Mouse (Mus musculus) gastrocnemius, postnatal 36 days (tissue): ENCODE data around the gene Lyzl4. TPM values are rescaled to one million over a fixed set of nuclear protein-coding genes. Genes with fewer than 3 reads are reported as not detected.
A peak's percentile ranks its signal among the peaks of the same experiment; 100 is the strongest.
"Not testable (repeated sequence)": the region's sequence is repeated elsewhere in the genome, so short reads cannot be mapped to it uniquely, and the experiment has no call there.

Experiments
- DNase-seq, 2 experiments: peaks; one replicate each; pipeline ENCODE4 v3.0.0; 2022
- intact Hi-C: fragments of 180-260 bp; cut with DNase I; formaldehyde crosslinking; loops from one replicate; pipeline ENCODE4 v1.15.1; 2025
- total RNA-seq, 2 experiments: library from RNA; stranded (reverse); gene quantifications; 2 replicates each; pipeline ENCODE4 v1.2.3; 2021

Lyzl4 gene
- total RNA-seq, 2 experiments from 2014 or later: not detected

DNA sequence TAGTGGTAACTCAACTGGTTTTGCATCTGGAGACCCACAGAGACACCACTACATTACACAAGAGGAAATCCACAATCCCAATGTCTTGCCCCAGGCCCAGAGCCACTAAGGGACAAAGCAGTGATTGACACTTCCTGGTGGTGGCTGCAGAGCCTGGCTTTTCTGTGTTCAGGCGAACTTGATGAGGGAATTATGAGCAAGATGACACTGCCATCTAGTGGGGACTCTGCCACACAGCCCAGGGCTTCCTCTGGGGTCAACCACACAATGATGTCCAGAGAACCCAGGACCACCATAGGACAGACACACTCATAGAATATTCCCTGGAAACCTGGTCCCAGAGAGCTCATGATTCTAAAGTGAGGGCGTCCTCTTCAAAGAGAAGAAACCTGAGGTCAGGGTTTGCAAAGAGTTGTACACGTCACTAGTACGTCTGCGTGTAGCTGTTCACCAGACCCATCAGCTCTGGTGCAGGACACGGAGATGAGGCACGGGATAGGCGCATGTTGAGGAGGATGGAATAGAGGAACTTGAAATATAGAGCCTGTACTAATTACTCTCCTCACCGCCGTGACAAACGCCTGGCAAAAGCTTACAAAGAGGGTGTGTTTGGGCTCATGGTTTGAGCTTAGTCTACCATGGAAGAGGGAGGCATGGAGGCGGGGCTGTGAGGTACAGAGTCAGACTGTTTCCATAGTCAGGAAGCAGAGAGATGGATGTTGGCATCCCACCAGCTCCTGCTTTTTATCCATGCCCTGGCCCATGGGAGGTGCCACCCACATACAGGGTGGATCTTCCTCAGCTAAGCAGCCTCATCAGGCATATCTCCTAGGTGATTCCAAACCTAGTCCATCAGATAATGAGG lies 36.2 kb downstream of the Lyzl4 start:
- peak; percentile 58 to 60 for DNase-seq
- intact Hi-C loops: loop anchor here (1.0 to 5.0 kb wide), 3 partner anchors 126 to 358 kb away; no protein-coding TSS in a partner anchor

DNA sequence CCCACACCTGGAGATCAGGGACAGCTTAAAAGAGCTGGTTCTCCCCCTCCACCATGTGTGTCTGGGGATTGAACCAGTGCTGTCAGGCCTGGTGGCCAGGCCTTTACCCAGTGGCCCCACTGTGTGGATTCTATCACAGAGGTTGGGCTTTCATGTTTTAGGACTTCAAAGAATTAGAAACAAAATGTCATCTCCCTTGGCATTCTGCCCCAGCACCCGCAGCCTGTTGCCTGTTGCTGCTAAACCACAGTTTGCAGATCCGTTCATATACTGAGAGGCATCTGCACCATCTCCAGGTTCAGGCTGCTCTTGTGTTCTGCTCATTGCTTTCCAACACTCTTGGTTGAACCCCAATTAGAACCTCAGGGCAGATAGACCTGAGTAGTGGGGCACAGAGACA lies 39.5 kb downstream of the Lyzl4 start:
- intact Hi-C loops: no loop called here
- DNase-seq: no peak

DNA sequence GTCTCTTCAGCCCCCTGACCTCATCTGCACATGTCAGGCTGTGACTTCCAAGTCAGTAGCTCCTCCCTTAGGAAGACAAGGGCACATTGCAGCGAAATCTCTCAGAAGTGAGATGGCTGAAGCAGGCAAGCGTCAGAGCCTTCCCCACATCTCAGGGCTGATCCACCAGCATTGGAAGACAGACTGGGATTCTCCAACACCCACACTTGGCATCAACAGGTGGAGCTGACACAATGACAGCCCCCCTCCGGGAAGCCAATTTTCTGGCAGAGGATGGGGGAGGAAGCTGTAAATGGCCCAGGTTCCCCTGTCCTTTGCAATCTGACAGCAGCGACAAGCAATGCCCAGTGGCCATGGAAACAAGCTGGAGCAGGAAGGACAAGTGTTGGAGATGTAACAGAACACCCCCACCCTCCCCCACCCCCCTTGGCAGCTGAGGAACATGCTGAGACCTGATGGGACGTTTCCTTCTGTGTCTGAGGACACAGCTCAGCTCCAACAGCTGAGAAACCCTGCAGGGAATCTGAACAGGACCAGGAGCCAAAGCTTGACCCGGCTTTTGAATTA lies 41.0 kb downstream of the Lyzl4 start:
- peak in 1 of 2 experiments; percentile 22 for DNase-seq
- intact Hi-C loops: no loop called here

DNA sequence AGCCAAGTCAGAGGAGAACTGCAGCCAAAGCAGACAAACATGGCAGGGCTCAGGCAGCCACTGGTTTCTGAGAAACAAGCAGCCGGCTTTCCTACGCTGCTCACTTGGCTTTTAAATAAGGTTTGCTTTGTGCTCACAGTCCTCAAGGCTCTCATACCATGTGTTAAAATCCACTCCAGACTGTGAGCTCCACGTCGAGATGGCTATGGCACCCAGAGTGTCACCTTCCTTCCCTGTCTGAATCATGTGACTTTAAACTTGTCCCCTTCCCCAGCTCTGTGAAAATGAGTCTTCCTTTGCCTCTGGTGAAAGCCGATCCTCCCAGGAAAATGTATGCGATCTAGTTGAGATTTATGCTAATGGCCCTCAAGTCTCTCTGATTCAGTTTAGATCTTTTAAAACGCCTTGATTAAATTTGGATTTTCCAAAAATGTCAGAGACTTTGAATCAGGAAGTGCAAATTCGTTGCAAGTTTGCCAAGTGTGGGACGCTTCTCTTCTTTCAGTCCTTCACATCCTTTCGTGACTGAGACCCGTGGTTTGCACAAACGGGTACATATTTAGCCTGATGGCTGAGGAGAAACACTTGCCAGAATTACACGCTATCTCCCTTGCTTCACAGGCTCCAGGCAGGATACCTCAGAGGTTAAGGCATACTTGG lies 41.6 kb downstream of the Lyzl4 start:
- intact Hi-C loops: no loop called here
- DNase-seq: no peak

DNA sequence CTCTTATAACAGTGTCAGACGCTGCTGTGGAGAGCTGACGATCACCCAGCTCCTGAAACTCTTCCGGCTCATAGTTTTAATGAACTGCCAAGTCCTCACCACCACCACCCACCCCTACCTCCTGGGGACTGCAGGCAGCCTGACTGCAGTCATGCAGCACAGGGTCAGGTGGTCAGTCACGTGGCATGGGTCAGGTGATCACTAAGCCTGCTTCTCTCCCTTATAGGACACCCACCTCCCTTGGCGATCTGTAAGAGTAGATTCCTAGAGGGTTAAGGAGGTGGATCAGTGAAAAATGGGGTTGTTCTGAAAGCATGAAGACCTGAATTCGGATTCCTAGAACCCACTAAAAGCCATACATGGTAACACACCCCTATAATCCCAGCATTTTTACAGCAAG lies 42.3 kb downstream of the Lyzl4 start:
- intact Hi-C loops: no loop called here
- DNase-seq: no peak

DNA sequence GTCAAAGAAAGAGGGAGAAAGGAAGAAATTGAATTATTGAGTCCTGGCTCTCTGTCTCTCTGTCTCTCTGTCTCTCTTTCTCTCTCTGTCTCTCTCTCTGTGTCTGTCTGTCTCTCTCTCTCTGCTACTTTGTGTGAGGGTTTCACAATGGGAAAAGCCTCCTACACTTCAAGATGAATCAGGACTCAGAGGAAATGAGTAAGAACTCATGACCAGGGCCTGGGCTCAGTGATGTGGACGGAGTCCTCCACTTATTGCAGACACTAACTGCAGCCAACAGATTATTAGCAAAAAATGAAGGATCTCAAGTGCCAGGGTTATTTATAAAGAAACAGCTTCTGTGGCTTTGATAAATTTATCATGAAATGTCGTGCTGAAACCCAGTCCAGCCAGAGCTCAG lies 43.8 kb downstream of the Lyzl4 start:
- no peak for DNase-seq
- intact Hi-C loops: no loop called here

DNA sequence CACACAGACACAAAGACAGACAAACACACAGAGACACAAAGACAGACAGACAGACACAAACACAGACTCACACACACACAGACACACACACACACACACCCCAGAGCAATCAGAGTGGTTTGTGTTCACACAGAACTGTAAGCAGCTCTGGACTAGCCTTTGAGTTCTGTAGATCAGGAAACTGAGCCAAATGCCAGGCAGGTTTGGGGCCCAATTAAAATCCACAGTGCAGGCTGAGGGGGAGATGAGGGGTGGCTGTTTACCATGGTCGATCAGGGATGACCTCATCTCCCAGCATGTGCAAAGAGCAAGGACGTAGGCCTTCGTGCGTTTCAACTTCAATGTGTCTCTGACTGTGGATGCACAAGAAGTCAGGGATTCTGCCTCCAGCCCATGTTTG lies 47.1 kb downstream of the Lyzl4 start:
- no peak for DNase-seq

DNA sequence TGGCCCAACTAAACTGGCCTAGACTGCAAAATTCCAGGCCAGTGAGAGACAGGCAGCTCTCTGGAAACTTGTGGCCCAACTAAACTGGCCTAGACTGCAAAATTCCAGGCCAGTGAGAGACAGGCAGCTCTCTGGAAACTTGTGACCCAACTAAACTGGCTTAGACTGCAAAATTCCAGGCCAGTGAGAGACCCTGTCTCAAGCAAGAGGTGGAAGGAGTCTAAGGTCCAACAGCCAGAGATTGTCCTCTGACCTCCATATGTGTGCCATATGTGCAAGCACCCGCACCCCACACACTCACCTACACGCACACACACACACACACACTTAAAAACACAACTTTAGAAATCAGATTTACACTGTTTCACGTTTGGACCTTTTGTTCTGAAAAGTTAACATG lies 48.1 kb downstream of the Lyzl4 start:
- DNase-seq, intact Hi-C loops: not testable (repeated sequence)

More for the DNA sequence above, 47.1 kb downstream of the Lyzl4 start:
- intact Hi-C loops: no loop called here

DNA sequence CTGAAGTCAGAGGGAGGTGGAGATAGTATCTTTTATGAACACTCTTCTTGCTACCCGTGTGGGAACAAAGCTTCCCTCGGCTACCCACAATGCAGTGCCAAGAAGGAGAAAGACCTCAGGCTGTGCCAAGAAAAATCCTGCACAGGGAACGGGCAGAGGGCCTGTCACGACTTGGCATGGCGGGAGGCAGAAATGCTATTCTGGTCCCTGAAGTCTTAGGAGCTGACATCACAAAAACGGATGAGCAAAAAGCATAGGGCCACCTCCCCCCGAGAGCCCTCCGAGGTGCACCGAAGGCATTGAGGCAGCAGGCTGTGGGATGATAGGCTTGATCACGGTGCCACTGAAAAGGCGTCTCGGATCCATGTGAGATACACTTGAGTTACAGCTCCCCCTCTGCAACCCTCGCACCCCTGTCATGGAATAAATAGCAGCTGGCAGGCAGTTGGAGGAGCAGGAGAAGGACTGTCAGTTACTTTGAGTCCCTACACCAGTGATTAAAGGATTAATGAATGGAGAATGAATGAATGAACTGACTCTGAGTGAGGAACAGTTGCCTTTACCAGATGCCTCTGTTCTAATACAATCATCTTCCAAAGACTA lies 48.8 kb downstream of the Lyzl4 start:
- DNase-seq: no peak
- intact Hi-C loops: no loop called here

DNA sequence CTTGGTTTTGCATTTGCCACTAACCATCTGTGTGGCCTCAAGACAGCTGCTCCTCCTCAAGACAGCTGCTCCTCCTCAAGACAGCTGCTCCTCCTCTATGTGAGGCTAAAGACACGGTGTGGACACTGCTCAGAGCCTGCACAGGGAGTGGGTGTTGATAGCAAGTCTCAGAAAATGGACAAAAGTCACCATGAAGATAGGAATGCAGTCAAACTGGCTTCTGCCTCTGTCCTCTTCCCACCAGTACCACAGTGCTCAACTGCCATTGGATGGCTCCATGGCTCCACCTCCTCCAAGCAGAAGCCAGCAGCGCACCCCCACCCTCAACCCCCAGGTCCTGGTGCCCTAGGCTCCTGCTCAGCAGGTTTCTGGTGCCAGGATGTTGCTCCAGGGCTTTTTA lies 52.4 kb downstream of the Lyzl4 start:
- DNase-seq: no peak

DNA sequence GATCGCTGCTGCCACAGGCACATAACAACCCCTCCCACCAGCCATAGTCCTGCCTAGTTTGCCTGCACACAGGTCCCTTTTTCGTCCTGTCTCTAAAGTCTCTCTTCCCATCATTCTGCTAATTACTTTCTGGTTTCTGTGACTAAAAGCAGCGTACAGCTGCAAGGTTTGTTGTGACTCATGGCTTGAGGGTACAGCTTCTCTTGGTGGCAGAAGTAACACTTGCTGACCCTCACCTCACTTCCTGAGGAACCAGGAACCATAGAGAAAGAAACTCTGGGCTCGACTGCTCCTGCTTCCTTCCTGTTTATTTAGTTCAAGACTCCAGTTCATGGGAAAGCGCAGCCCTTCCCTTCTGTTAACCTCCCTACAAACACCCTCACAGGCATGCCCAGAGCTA lies 67.5 kb downstream of the Lyzl4 start:
- DNase-seq: no peak
- intact Hi-C loops: no loop called here

More for the DNA sequence above, 52.4 kb downstream of the Lyzl4 start:
- intact Hi-C loops: no loop called here

DNA sequence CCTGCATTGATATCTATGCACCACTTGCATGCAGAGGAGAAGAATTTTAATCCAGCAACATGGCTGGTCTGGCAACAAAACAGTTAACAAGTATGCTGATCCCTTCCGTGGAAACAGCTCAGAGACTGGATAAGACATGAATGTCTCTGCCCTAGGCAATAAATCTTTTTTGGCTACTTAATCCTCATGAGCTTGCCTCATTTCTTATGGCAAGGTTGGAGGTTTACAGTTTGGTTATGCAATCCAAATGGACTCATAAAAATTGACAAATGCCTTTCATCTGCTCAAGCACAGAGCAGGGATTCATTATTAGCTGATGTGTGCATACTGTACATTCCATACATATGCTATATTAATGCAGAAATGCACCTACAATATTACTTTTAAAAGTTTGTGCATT lies 73.4 kb downstream of the Lyzl4 start:
- intact Hi-C loops: no loop called here

DNA sequence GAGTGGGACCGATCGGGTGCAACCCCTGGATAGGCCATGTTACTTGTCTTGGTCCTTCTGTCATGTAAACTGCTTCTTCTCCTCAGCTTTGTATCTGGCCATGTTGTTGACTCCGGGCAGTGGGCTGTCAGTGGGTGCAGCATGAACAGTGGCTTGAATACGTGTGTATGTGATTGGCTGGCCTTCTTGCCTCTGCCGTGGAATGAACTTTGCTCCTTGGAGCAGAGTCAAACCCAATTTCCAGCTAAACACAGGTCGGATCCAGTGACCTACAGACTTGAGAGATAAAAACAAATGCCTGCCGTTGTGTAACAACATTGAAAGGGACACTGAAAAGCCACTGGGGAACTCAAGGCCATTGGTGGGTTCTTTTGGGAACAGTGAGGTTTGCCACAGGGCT lies 75.5 kb downstream of the Lyzl4 start:
- DNase-seq: no peak
- intact Hi-C loops: no loop called here

More for the DNA sequence above, 73.4 kb downstream of the Lyzl4 start:
- DNase-seq: no peak

DNA sequence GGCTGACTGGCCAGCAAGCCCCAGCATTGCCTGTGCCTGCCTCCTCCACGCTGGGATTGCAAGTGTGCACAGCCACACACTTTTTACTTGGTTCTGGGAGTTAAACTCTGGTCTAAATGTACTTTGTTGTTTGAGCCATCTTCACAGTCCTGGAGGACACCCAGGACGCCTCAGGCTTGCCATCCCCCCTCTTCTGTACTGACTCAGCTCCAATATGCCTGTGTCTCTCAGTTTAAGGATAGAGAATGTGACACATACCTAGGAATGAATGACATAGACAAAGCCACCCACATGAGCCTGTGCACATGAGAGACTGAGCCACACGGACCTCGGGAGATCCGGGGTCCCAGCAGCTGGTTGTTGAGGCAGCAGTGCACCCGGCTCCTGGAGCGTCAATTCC lies 78.6 kb downstream of the Lyzl4 start:
- DNase-seq: no peak
- intact Hi-C loops: no loop called here

DNA sequence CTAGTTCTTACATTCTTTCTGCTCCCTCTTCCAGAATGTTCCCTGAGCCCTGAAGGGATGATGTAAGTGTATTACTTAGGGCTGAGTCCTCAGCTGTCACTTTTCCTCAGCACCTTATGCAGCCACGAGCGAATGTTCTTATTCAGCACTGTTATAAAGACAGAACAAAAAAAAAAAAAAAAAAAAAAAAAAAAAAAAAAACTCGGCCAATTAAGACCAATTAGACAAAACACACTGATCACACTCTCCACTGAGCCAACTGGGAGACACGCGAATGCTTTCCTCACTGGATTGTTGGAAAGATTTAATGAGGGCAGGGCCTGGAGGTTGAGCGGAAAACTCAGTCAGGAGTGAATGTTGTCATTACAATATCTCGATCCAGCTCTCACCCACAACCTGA lies 81.4 kb downstream of the Lyzl4 start:
- intact Hi-C loops: no loop called here
- no peak for DNase-seq

DNA sequence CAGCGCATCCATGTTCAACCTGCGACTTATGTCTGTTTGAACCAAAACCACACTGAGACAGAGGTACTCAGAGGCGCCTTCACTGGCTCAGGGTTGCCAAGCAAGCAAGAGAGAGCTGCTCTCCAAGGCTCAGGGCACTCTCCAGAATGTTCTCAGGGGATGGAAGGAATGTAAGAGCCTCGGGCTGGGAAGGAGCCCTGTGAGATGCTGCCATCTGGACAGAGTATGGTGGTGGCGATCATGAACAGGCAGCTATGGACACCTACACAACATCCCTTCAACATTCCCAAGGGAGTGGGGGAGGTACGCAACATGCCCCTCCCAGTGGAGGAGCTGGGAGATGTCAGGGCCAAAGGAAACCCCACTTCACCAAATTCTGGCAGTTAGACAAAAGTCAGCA lies 83.7 kb downstream of the Lyzl4 start:
- DNase-seq: no peak

DNA sequence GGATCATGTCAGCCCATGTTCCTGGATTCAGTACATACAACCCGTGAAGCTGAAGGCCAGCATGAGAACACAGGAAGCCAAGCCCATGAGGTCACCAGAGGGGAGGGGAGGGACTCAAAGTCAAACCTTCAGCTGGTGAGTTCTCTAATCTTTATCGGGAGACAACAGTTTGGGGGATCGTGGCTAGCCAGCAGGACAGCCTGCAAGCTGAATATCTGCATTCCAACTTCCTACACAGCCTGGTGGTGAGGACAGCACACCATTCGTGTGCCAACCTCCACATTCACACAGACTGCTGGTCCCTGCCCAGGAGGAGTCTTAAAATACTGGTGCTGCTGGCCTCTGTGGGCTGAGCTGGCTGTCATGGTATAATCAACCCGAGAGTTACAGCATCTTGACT lies 85.0 kb downstream of the Lyzl4 start:
- intact Hi-C loops: no loop called here
- DNase-seq: no peak

More for the DNA sequence above, 83.7 kb downstream of the Lyzl4 start:
- intact Hi-C loops: no loop called here

DNA sequence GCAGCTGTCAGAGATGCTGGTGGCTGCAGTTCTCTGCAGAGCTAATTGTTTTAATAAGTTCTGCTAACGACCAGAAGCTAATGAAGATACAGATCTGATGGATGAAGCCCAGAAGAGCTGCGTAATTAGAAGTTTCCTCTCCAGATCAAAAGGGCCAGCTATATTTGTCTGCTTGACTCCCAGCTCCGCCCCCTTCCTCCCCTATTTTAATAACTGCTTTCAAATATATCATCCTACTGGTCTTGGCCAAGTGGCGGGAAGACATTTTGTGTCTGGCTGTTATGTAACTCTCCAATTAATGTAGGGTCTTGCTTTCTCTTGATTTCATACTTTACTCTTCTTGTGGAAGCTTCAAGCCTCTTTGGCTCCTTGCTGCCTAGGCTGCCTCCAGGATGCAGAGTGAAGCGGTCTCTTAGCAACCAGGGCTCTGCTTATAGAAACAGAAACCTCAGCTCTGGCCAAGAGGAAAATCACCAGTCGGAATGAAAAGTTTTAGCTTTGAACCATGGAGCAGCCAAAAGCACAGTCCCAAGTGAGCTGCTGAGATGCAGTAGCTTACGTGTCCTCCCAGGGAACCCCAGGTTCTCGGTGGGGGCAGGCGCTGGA lies 86.4 kb downstream of the Lyzl4 start:
- DNase-seq: no peak
- intact Hi-C loops: no loop called here

DNA sequence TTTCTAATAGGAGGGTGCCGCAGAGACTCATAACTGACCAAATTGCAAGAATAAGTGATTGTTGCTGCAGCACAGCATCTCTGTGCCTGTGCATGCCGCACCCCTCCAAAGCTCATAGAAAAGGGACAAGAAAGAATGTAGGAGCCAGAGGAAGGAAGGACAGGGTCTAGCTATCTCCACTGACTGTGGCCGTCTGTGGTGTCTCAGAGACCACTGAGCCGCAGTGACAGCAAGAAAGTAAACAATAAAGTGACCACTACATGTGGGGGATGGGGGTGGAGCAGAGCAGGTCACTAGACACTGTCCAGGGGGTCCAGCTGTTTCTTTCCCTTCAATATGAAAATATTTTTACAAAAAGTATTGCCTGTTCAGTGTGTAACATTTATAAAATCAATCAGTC lies 88.3 kb downstream of the Lyzl4 start:
- intact Hi-C loops: no loop called here
- no peak for DNase-seq

DNA sequence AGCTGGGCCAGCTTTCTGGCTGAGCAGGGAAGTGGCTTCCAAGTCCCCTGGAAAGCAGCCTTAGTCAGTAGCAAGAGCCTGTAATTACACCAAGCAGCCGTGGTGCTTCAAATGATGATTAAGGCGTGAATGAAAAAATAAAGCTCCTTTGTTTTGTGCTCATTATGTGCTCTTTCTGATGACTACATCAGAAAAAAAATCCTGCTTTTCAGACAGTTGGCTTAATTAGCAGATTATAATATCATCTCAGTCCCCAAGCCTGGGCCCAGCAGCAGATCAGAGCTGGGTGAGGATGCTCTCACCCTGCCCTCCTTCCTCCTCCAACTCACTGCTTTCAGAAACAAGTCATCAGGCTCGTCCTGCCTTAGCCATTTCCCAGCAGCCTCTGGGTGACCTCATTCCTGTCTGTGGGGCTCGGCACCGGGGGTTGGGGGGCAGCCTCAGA lies 91.5 kb downstream of the Lyzl4 start:
- no peak for DNase-seq
- intact Hi-C loops: no loop called here

DNA sequence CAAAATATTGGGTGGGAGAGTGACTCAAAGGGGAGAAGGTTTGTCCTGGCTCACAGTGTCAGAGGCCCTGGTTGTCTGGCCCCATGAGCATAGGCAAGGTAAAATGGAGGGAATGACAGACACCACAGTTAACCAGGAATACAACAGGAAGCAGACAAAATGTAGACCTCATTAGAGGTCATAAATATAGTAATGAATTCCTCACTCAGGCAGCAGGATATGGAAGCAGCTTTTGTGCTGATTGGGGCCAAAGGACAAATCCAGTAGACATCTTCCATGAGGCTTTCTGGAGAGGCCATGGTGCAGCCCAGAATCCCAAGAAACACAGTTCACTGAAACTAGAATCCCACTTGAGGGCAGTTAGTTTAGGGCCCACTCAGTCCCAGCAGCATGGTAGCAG lies 92.5 kb downstream of the Lyzl4 start:
- no peak for DNase-seq
- intact Hi-C loops: no loop called here
